Mouse (Mus musculus) testis, adult 2 months (tissue): ENCODE results near the gene Gm49396.

Experiments
- CTCF ChIP-seq: fragments of 200-500 bp; IDR thresholded peaks from 2 replicates; pipeline ENCODE4 v1.5.1; 2012; ENCODE audit warnings: low read depth, mild to moderate bottlenecking, inconsistent platforms, low read length, moderate library complexity; ENCODE audit not compliant: control insufficient read depth, insufficient read depth, insufficient replicate concordance
- POLR2A ChIP-seq: fragments of 200-500 bp; IDR thresholded peaks from 2 replicates; pipeline ENCODE4 v1.6.1; 2012; ENCODE audit warnings: low read depth, mild to moderate bottlenecking, inconsistent platforms, low read length, moderate library complexity; ENCODE audit not compliant: control insufficient read depth

GRCm38 (mm10) chr7:30592772-30593423 is 29.8 kb downstream of the Gm49396 start:
- TF ChIP-seq CTCF (no peak), POLR2A (no peak)
